Comparison of ENCODE assay signal across 8 mouse cellular contexts in genomic region chr9:69397760-69398452, GRCm38 (mm10). TPM values are rescaled to one million over a fixed set of nuclear protein-coding genes. Genes with fewer than 3 reads are reported as not detected.
DNase-seq lines count a peak whose midpoint lies in the region; ATAC-seq and TF ChIP-seq lines count a peak whose summit lies in the region.

Gene Ice2, plus strand, starts transcription at chr9:69397906.

- peak within 1 kb of the TSS; percentile 95 for H3K27ac ChIP-seq in heart, embryonic 13.5 days (replicated peaks)
- H3K27ac ChIP-seq in liver, embryonic 12.5 days: peak within 1 kb of the TSS; percentile 80
- peak within 1 kb of the TSS; percentile 94 for H3K27ac ChIP-seq in stomach, embryonic 15.5 days

- H3K36me3 ChIP-seq in erythroblast, embryonic 14.5 days (ENCODE audit: control insufficient read depth): no peaks in the 10 kb centered on the region; the same call in 1 of the 2 replicates
- H3K36me3 ChIP-seq in heart, embryonic 13.5 days: peaks cover 7% of the 10 kb centered on the region; the same call in 1 of the 2 replicates
- H3K36me3 ChIP-seq in liver, embryonic 12.5 days: 0 out of 2 replicates have a peak, but pooled peaks cover 9% of the 10 kb centered on the region
- H3K36me3 ChIP-seq in stomach, embryonic 15.5 days: no peaks in the 10 kb centered on the region

- H3K27me3 ChIP-seq in erythroblast, embryonic 14.5 days (ENCODE audit: control insufficient read depth): no peaks in the 10 kb centered on the region
- no peaks in the 10 kb centered on the region for H3K27me3 ChIP-seq in heart, embryonic 13.5 days (replicated peaks)
- H3K27me3 ChIP-seq in liver, embryonic 12.5 days (replicated peaks): no peaks in the 10 kb centered on the region
- no peaks in the 10 kb centered on the region for H3K27me3 ChIP-seq in stomach, embryonic 15.5 days (replicated peaks)

- peaks cover 18% of the 10 kb centered on the region for H3K4me1 ChIP-seq in erythroblast, embryonic 14.5 days (ENCODE audit: control insufficient read depth)
- H3K4me1 ChIP-seq in heart, embryonic 13.5 days: peaks cover 12% of the 10 kb centered on the region
- H3K4me1 ChIP-seq in liver, embryonic 12.5 days: peaks cover 16% of the 10 kb centered on the region
- H3K4me1 ChIP-seq in stomach, embryonic 15.5 days: peaks cover 6% of the 10 kb centered on the region; the same call in 1 of the 2 replicates

- peak within 1 kb of the TSS; percentile 98 for H3K4me3 ChIP-seq in erythroblast, embryonic 14.5 days (replicated peaks)
- H3K4me3 ChIP-seq in heart, embryonic 13.5 days: peak within 1 kb of the TSS; percentile 87
- peak within 1 kb of the TSS; percentile 73 for H3K4me3 ChIP-seq in liver, embryonic 12.5 days
- H3K4me3 ChIP-seq in stomach, embryonic 15.5 days (replicated peaks): peak within 1 kb of the TSS; percentile 75

- peak within 1 kb of the TSS; percentile 89 for H3K4me2 ChIP-seq in heart, embryonic 13.5 days
- peak within 1 kb of the TSS; percentile 93 for H3K4me2 ChIP-seq in liver, embryonic 12.5 days
- H3K4me2 ChIP-seq in stomach, embryonic 15.5 days: peak within 1 kb of the TSS; percentile 91

- TF ChIP-seq CTCF in brain, embryonic 14.5 days (IDR thresholded peaks at IDR 0.05; ENCODE audit: borderline replicate concordance, extremely low read depth, insufficient read depth, insufficient read length): no peak

- peak; percentile 42; the same call in 1 of the 2 replicates for ATAC-seq in heart, embryonic 13.5 days (ENCODE audit: extremely low read depth, insufficient number of reproducible peaks, low FRiP score, low TSS enrichment)
- ATAC-seq in liver, embryonic 12.5 days: peak; percentile 91
- ATAC-seq in stomach, embryonic 15.5 days (ENCODE audit: insufficient read depth, low FRiP score, low read depth): peak; percentile 87

- WGBS in heart, embryonic 13.5 days: under 1% methylated on average over 53 of the region's 53 CpGs
- under 1% methylated on average over 53 of the region's 53 CpGs for WGBS in liver, embryonic 12.5 days (ENCODE audit: insufficient replicate concordance)
- WGBS in stomach, embryonic 15.5 days: under 1% methylated on average over 48 of the region's 53 CpGs

- peak; percentile 50; the same call in 1 of the 2 replicates for TF ChIP-seq POLR2A in brain, embryonic 14.5 days (IDR thresholded peaks at IDR 0.05; ENCODE audit: borderline replicate concordance, extremely low read depth, insufficient read depth, insufficient read length, poor library complexity, severe bottlenecking)

- no peaks in the 10 kb centered on the region for H3K9me3 ChIP-seq in erythroblast, embryonic 14.5 days (ENCODE audit: control insufficient read depth, low read length)
- no peaks in the 10 kb centered on the region for H3K9me3 ChIP-seq in heart, embryonic 13.5 days
- no peaks in the 10 kb centered on the region for H3K9me3 ChIP-seq in liver, embryonic 12.5 days (replicated peaks)
- H3K9me3 ChIP-seq in stomach, embryonic 15.5 days: no peaks in the 10 kb centered on the region

- peak within 1 kb of the TSS; percentile 95 for H3K9ac ChIP-seq in heart, embryonic 13.5 days
- peak within 1 kb of the TSS; percentile 80 for H3K9ac ChIP-seq in liver, embryonic 12.5 days
- peak within 1 kb of the TSS; percentile 85 for H3K9ac ChIP-seq in stomach, embryonic 15.5 days

- DNase-seq in CD4-positive helper T cell, adult 2 months (ENCODE audit: low read depth, low spot score): peak; percentile 89
- peak; percentile 92 for DNase-seq in brain, embryonic 14.5 days (ENCODE audit: low read depth)
- DNase-seq in kidney, postnatal 10 days: peak; percentile 87
- DNase-seq in natural killer cell, adult 2 months (ENCODE audit: low spot score in 2 of 2): peak; percentile 59 to 73

RNA-seq across cellular contexts. Expression of gene Ice2, which starts in this region (rescaled TPM):
- polyA plus RNA-seq in brain, embryonic 14.5 days (2012; rRNA removed): 9.1 and 9.2 TPM in 2 replicates
- 0.01 and 0.02 TPM in 2 replicates for polyA plus RNA-seq in erythroblast, embryonic 14.5 days (2012)
- 10.7 and 11.7 TPM in 2 replicates for polyA plus RNA-seq in heart, embryonic 13.5 days (2015; fragmentation: Nextera tagmentation; extraction: Ambion mirVana)
- 12.3 and 13.4 TPM in 2 replicates for polyA plus RNA-seq in liver, embryonic 12.5 days (2016; fragmentation: Nextera tagmentation; extraction: Ambion mirVana)
- 14.0 and 17.2 TPM in 2 replicates for polyA plus RNA-seq in stomach, embryonic 15.5 days (2015; fragmentation: Nextera tagmentation; extraction: Ambion mirVana)

Comparison
In these comparisons a context has a peak if more than half of its experiments do, and no peak if none do; other contexts are left out.
1. Peak in every context shown above with its lines: DNase-seq, ATAC-seq, H3K4me3 ChIP-seq and H3K27ac ChIP-seq.